Mouse (Mus musculus) urinary bladder, postnatal 36 days (tissue): ENCODE measurements around the gene Fancl.
A peak's percentile ranks its signal among the peaks of the same experiment; 100 is the strongest.
"Not testable (repeated sequence)": the region's sequence is repeated elsewhere in the genome, so short reads cannot be mapped to it uniquely, and the experiment has no call there.

ENCODE experiments used
- DNase-seq, 2 experiments: peaks; one replicate each; pipeline ENCODE4 v3.0.0; 2022; ENCODE audit warnings: low spot score in 2 of 2, mixed read lengths in 1 of 2

Fancl gene

GRCm38 (mm10) chr11:26385971-26386370 lies at the start of gene Fancl:
Gene Fancl (plus strand): TSS chr11:26386135.
- no peak for DNase-seq

DNA sequence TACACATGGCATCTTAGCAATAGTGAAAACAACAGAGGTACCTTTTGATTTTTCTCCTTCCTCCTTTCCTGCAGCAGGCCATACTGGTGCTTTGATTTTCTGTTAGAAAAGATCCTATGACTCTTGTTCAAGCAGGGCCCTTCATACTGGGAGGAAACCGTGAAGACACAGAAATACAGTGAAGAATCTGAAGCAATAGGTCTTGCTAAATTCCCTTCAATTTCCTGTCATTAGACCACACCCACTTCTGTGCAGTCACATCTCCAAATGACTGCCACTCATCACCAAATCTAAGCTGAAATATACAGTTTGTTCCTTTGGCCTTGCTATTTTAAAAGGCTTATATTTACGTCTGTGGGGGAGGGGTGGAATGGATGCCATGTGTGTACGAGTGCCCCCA lies 49.1 kb upstream of the Fancl start:
- DNase-seq = no peak

- not testable (repeated sequence) for DNase-seq
Observed at GRCm38 (mm10) chr11:26370176-26370575, 15.8 kb upstream of the Fancl start.

GRCm38 (mm10) chr11:26371980-26372379 lies 14.0 kb upstream of the Fancl start:
- DNase-seq = not testable (repeated sequence)

DNA sequence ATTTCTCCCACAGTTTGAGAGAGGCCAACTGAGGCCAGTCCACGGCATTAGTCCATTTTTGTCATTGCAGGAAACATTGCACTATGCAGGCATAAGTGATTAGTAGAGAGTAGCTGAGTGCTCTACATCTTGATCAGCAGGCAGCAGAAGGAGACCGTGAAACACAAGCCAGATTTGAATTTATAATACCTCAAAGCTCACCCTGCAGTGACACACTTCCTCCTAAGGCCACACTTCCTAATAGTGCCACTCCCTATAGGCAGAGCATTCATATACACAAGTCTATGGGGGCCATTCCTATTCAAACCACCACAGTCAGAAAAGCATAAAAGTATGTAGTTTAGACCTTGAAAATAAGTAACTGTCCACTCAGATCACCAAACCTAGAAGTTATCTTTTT lies 11.8 kb upstream of the Fancl start:
- no peak for DNase-seq

DNA sequence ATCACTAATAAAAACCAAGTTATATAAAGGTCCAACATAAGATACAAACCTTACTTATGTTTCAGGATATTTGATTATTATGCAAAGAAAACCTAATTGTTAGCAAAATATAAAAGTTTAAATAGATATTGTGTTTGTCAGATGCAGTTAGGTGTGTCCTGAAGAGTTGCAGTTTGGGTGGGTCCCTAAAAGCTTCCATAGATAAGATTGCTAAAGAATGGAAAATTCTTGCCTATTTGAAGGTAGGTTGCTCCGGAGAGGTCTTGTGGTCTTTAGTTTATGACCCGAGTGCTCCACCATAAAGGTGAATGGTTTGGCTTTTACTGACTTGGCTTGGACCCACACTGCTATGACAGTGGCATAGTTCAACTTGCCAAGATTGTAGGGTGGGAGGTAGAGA lies 7.9 kb upstream of the Fancl start:
- DNase-seq = no peak

- no peak for DNase-seq
Observed at GRCm38 (mm10) chr11:26381499-26381898, 4.4 kb upstream of the Fancl start.

DNA sequence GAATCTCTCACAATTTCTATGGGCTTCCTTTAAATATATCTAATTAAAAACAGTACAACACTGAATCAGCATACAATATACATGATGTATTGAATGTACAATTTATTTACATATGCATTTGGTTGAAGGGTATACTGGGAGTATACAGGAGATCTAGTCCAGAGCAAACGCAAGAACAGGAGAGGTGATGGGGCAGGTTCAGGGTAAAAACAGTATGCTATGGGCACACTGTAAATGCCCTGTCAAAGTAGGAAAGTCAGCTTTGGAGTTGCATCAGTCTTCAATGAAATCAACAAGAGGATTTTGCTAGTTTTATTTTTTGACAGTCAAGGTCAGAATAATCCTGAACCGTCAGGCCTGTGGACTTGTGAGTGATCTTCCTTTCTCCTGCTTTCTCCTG lies 743 bp downstream of the Fancl start:
- no peak for DNase-seq

DNA sequence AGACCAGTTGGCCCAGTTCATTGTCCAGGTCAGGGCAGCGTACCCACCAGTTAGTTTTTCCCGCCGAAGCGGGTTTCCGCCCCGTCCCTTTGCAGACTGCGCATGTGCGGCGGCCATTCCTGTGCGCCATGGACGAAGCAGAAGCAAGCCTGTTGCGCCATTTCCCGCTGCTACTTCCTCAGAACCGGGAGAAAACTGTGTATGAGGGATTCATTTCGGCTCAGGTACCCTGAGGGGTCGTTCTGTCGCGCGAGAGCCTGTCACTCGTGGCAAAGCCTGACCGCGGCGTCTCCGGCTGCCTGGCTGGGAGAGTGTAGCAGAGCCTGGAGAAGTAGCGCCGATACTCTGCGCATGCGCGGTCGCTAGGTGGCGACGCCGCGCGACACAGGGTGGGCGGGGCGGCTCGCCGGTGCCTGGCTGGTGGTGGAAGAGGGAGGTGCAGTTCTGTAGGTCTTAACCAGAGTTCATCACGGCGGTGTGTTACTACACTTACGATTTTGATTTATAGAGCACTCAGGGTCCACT lies 1.2 kb downstream of the Fancl start:
- DNase-seq = peak; percentile 90 to 91

GRCm38 (mm10) chr11:26395561-26395960 lies 9.6 kb downstream of the Fancl start:
- DNase-seq = no peak

DNA sequence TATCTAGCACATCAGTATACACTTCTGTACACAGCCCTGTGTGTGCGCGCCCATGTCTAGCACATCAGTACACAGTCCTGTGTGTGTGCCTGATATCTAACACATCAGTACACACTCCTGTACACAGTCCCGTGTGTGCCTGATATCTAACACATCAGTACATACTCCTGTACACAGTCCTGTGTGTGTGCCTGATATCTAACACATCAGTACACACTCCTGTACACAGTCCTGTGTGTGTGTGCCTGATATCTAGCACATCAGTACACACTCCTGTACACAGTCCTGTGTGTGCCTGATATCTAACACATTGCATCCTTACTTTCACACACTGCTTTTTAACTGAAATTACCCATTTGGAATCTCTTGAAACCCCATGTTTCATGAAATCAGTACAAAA lies 27.0 kb downstream of the Fancl start:
- no peak for DNase-seq

GRCm38 (mm10) chr11:26421472-26421871 lies 35.5 kb downstream of the Fancl start:
- DNase-seq = no peak

- DNase-seq = no peak
Observed at GRCm38 (mm10) chr11:26434229-26434628, 48.3 kb downstream of the Fancl start.

- DNase-seq = no peak
Observed at GRCm38 (mm10) chr11:26437818-26438217, 51.9 kb downstream of the Fancl start.

DNA sequence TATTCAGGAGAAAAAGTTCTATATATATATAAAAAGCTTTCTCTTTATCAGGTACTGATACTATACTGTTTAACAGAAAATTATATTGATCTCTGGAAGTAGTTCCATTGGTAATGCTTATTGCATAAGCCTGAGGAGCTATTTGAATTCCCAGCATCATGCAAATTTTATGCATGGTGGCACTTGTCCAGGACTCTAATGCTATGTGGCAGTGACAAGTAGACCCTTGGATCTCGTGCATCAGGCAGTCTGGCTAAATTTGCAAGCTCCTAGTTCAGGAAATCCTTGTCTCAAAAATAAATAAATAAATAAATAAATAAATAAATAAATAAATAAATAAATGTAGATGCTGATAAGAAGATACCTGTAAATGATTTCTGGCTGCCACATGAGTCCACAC lies 55.2 kb downstream of the Fancl start:
- DNase-seq = no peak

- DNase-seq = no peak
Observed at GRCm38 (mm10) chr11:26444374-26444773, 58.4 kb downstream of the Fancl start.

- DNase-seq = no peak
Observed at GRCm38 (mm10) chr11:26449789-26450188, 63.9 kb downstream of the Fancl start.

GRCm38 (mm10) chr11:26450636-26451035 lies 64.7 kb downstream of the Fancl start:
- DNase-seq = no peak

DNA sequence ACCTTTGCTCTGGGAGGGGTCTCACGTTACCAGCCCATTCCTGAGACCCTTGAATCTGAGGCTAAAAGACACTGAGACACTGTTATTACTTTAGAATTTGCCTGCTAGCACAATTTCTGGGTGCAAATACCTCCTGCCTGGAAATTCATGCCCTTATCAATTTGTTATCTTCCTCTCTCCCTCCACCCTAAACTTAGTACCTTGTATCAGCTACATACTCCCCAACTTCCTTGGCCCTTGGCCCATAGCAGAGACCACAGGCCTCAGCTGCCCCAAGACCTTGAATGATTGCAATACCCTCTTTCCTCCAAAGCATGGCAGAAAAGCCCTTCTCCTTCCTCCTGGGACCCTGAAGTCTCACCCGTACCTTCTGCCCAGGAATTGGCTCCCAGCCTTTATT lies 65.3 kb downstream of the Fancl start:
- DNase-seq = no peak

DNA sequence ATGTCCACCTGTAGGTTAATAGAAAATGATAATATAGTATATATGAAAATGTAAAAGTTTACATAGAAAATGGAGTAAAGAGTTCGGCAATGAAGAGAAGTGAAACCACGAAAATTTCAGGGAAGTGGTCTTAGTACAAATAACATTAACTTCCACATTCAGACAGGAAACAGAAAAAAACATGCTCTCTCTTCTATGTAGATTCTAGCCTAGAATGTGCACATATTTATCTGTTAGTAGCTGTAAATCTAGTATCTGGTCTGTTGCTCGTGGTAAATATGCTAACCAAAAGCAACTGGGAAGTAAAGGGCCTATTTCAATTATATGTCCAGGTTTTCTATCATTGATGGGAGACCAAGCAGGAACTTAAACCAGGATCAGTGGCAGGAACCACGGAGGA lies 66.8 kb downstream of the Fancl start:
- DNase-seq = no peak

- no peak for DNase-seq
Observed at GRCm38 (mm10) chr11:26454081-26454480, 68.1 kb downstream of the Fancl start.

DNA sequence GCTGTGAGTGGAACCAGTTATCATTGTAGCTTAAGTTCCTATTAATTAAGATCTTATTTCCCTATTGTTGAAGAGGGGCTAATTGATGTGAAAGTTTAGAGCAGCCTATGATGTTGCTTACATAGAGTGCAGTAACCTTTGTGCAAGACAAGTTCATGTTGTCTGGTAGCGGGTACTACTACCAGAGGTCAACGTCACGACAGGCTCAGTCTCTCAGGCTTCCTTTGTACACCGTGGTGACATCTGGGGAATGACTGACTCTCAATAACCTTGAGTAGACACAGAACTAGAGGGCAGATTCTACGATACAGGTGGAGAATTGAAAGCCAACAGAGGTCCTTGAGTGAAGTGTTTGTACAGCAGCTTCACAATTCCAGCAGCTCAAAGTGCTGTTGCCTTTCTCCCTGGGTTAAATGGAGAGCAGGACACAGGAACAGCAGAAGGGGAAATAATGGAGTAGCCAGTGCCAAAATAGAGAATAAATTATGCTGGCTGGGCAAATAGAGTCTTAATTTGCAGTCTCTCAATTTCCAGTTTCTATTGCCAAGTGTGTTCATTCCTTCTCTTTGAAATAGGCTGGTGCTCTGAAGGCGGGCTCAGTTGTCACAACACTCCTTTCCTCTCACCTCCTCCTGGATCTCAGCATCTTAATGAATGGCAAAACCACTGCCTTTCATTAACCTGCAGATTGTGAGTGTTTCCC lies 91.3 kb downstream of the Fancl start:
- no peak for DNase-seq

- DNase-seq = no peak
Observed at GRCm38 (mm10) chr11:26481691-26482242, 95.8 kb downstream of the Fancl start.
